Mouse (Mus musculus) cerebellum, postnatal 14 days (tissue): ENCODE measurements at regions not wholly inside any gene's neighbourhood (a gene's known extent, or its start where the extent isn't known, plus 50 kb on each side); places are given as distances from the start of the nearest gene placed in this dataset.

Source experiments
- DNase-seq, 2 experiments: peaks; one replicate each; pipeline ENCODE4 v3.0.0; 2021; ENCODE audit warnings: mixed read lengths in 2 of 2

GRCm38 (mm10) chr1:193764103-193764502, 394.0 kb upstream of the Camk1g start:
- DNase-seq: no peak

GRCm38 (mm10) chr1:193751819-193752251, 381.7 kb upstream of the Camk1g start:
- peak; percentile 24 to 72 for DNase-seq

- peak; percentile 24 to 49 for DNase-seq
Measured at GRCm38 (mm10) chr1:193750929-193751328, 380.8 kb upstream of the Camk1g start.

- peak; percentile 50 to 61 for DNase-seq
Measured at GRCm38 (mm10) chr1:193747426-193747960, 377.4 kb upstream of the Camk1g start.

GRCm38 (mm10) chr1:193742688-193743087, 372.6 kb upstream of the Camk1g start:
- DNase-seq: no peak

- DNase-seq: no peak
Measured at GRCm38 (mm10) chr1:193738821-193739220, 368.7 kb upstream of the Camk1g start.

GRCm38 (mm10) chr1:193735949-193736518, 365.9 kb upstream of the Camk1g start:
- no peak for DNase-seq

- no peak for DNase-seq
Measured at GRCm38 (mm10) chr1:193734014-193734763, 364.1 kb upstream of the Camk1g start.

GRCm38 (mm10) chr1:193733402-193733801, 363.3 kb upstream of the Camk1g start:
- DNase-seq: no peak

- no peak for DNase-seq
Measured at GRCm38 (mm10) chr1:193732113-193732512, 362.0 kb upstream of the Camk1g start.

GRCm38 (mm10) chr1:193721850-193722249, 351.8 kb upstream of the Camk1g start:
- DNase-seq: no peak

GRCm38 (mm10) chr1:193720420-193720851, 350.3 kb upstream of the Camk1g start:
- no peak for DNase-seq

GRCm38 (mm10) chr1:193715328-193715727, 345.2 kb upstream of the Camk1g start:
- DNase-seq: no peak

GRCm38 (mm10) chr1:193714631-193715030, 344.5 kb upstream of the Camk1g start:
- DNase-seq: no peak

- peak; percentile 51 to 72 for DNase-seq
Measured at GRCm38 (mm10) chr1:193705205-193705604, 335.1 kb upstream of the Camk1g start.

- DNase-seq: peak; percentile 68 to 77
Measured at GRCm38 (mm10) chr1:193702707-193703419, 332.8 kb upstream of the Camk1g start.

- DNase-seq: peak; percentile 12 to 41
Measured at GRCm38 (mm10) chr1:193700217-193700616, 330.1 kb upstream of the Camk1g start.

- peak; percentile 92 to 93 for DNase-seq
Measured at GRCm38 (mm10) chr1:193698603-193699266, 328.6 kb upstream of the Camk1g start.

GRCm38 (mm10) chr1:193697857-193698256, 327.8 kb upstream of the Camk1g start:
- DNase-seq: no peak

- DNase-seq: no peak
Measured at GRCm38 (mm10) chr1:193697001-193697400, 326.9 kb upstream of the Camk1g start.

GRCm38 (mm10) chr1:193692991-193693390, 322.9 kb upstream of the Camk1g start:
- peak; percentile 37 to 61 for DNase-seq

- peak; percentile 21 to 28 for DNase-seq
Measured at GRCm38 (mm10) chr1:193689601-193690000, 319.5 kb upstream of the Camk1g start.

GRCm38 (mm10) chr1:193682917-193683316, 312.8 kb upstream of the Camk1g start:
- peak in 1 of 2 experiments; percentile 15 for DNase-seq
